22 mouse cellular contexts compared by ENCODE assay signal in genomic region chr17:45878394-45878793, GRCm38 (mm10).
A peak's percentile ranks its signal among the peaks of the same experiment; 100 is the strongest.
DNase-seq lines count a peak whose midpoint lies in the region; ATAC-seq and TF ChIP-seq lines count a peak whose summit lies in the region.
"Had no signal": no experiment of that assay in that cellular context is flagged by ENCODE, and none has a peak within 500 bp of the region (broad histone marks: within the 10 kb centered on the region; RNA-seq: fewer than 3 reads in every experiment).

No protein-coding gene starts in this region.

- no peaks in the 10 kb centered on the region for H3K79me2 ChIP-seq in heart, adult 2 months (replicated peaks; ENCODE audit: control insufficient read depth, insufficient read depth, low read length)
- H3K79me2 ChIP-seq in liver, adult 2 months (ENCODE audit: control insufficient read depth, insufficient read depth, low read length) = no peaks in the 10 kb centered on the region
- no peaks in the 10 kb centered on the region for H3K79me2 ChIP-seq in MEL (ENCODE audit: control insufficient read depth, insufficient read depth, low read length, poor library complexity)

- ATAC-seq in liver, embryonic 12.5 days = no peak
- no peak for ATAC-seq in activated CD4-positive, CD25-positive, alpha-beta regulatory T cell, adult 4 months
- ATAC-seq: forebrain, embryonic 14.5 days had no signal

- H3K4me3 ChIP-seq in heart, adult 2 months = no peak overlapping the region
- no peak overlapping the region for H3K4me3 ChIP-seq in liver, adult 2 months (ENCODE audit: insufficient read depth, low read depth, low read length)
- H3K4me3 ChIP-seq in liver, embryonic 12.5 days = no peak overlapping the region
- no peak overlapping the region for H3K4me3 ChIP-seq in MEL (ENCODE audit: control insufficient read depth in 1 of 2, insufficient read depth in 1 of 2, low read depth in 2 of 2, low read length in 2 of 2)
- H3K4me3 ChIP-seq: erythroblast, embryonic 14.5 days; hindbrain, embryonic 10.5 days; liver, embryonic 15.5 days; midbrain, embryonic 12.5 days had no signal

- no peak for TF ChIP-seq POLR2A in heart, adult 2 months (IDR thresholded peaks at IDR 0.05; ENCODE audit: insufficient read depth, low read depth, low read length)
- TF ChIP-seq POLR2A in liver, adult 2 months (IDR thresholded peaks at IDR 0.05; ENCODE audit: extremely low read depth, insufficient read depth, low read length) = no peak
- TF ChIP-seq POLR2A in MEL (IDR thresholded peaks at IDR 0.05; ENCODE audit: control insufficient read depth in 1 of 2, insufficient read depth in 1 of 2, low read depth in 1 of 2, low read length in 2 of 2, poor library complexity in 1 of 2) = no peak

- no peak overlapping the region for H3K27ac ChIP-seq in heart, adult 2 months
- H3K27ac ChIP-seq in liver, adult 2 months (replicated peaks; ENCODE audit: insufficient read depth, low read depth, low read length) = no peak overlapping the region
- no peak overlapping the region for H3K27ac ChIP-seq in liver, embryonic 12.5 days
- no peak overlapping the region for H3K27ac ChIP-seq in MEL (ENCODE audit: control insufficient read depth, low read depth, low read length)
- H3K27ac ChIP-seq: hindbrain, embryonic 10.5 days; liver, embryonic 15.5 days; midbrain, embryonic 12.5 days had no signal

- peaks cover 4% of the 10 kb centered on the region; the same call in 1 of the 2 replicates for H3K9me3 ChIP-seq in liver, embryonic 12.5 days (replicated peaks)
- no peaks in the 10 kb centered on the region for H3K9me3 ChIP-seq in MEL (replicated peaks; ENCODE audit: insufficient read depth, low read length)
- H3K9me3 ChIP-seq: midbrain, embryonic 12.5 days had no signal

- no peaks in the 10 kb centered on the region for H3K27me3 ChIP-seq in heart, adult 2 months (ENCODE audit: control insufficient read depth, insufficient read depth, low read length)
- no peaks in the 10 kb centered on the region for H3K27me3 ChIP-seq in liver, adult 2 months (ENCODE audit: control insufficient read depth, insufficient read depth, low read length)
- peaks cover 40% of the 10 kb centered on the region for H3K27me3 ChIP-seq in liver, embryonic 12.5 days (replicated peaks)
- no peaks in the 10 kb centered on the region; a peak in 1 of 4 replicates for H3K27me3 ChIP-seq in MEL (ENCODE audit: control insufficient read depth in 1 of 2, insufficient read depth in 2 of 2, low read length in 2 of 2)

- DNase-seq in heart, adult 2 months = no peak
- no peak for DNase-seq in heart, adult 11 months
- DNase-seq in liver, adult 2 months (ENCODE audit: extremely low read depth, low read depth, low spot score) = no peak
- DNase-seq in 416B (ENCODE audit: low read depth) = peak; percentile 14
- DNase-seq in MEL (ENCODE audit: low read depth, low spot score) = peak; percentile 41
- no peak for DNase-seq in urinary bladder, postnatal 25 days (ENCODE audit: low spot score)
- DNase-seq: adrenal gland, postnatal 10 days; cerebellum, adult 18-20 months; kidney, postnatal 25 days; left cerebral cortex, postnatal 4 days; lung, postnatal 36 days; retina, postnatal 1 day; right cerebral cortex, postnatal 4 days; thymus, adult 2 months had no signal

- TF ChIP-seq EP300 in heart, adult 2 months (IDR thresholded peaks at IDR 0.05; ENCODE audit: insufficient read depth, low read depth, low read length) = no peak
- no peak for TF ChIP-seq EP300 in MEL (IDR thresholded peaks at IDR 0.05; ENCODE audit: low read depth in 1 of 2, low read length in 2 of 2)

- H3K4me2 ChIP-seq in liver, embryonic 12.5 days = no peak overlapping the region
- H3K4me2 ChIP-seq: liver, embryonic 15.5 days; midbrain, embryonic 12.5 days had no signal

- no peak overlapping the region for H3K9ac ChIP-seq in heart, adult 2 months (ENCODE audit: low read depth, low read length)
- H3K9ac ChIP-seq in liver, adult 2 months (ENCODE audit: low read depth, low read length) = no peak overlapping the region
- no peak overlapping the region for H3K9ac ChIP-seq in liver, embryonic 12.5 days
- no peak overlapping the region for H3K9ac ChIP-seq in MEL (ENCODE audit: control insufficient read depth, low read depth, low read length, poor library complexity, severe bottlenecking)
- H3K9ac ChIP-seq: liver, embryonic 15.5 days; midbrain, embryonic 12.5 days had no signal

- intact Hi-C loops in heart, adult 2 months (cut with DNase I) = no loop called here

- 91% methylated on average over 6 of the region's 6 CpGs for WGBS in heart, adult 2 months
- WGBS in liver, adult 2 months = 91% methylated on average over 6 of the region's 6 CpGs
- 64% methylated on average over 6 of the region's 6 CpGs for WGBS in liver, embryonic 12.5 days (ENCODE audit: insufficient replicate concordance)

- peak; percentile 47 for TF ChIP-seq RAD21 in MEL (IDR thresholded peaks at IDR 0.05; ENCODE audit: low read depth, low read length)

- peaks cover 8% of the 10 kb centered on the region for H3K4me1 ChIP-seq in heart, adult 2 months (ENCODE audit: control insufficient read depth, insufficient read depth, low read length)
- peaks cover 4% of the 10 kb centered on the region for H3K4me1 ChIP-seq in liver, adult 2 months (ENCODE audit: control insufficient read depth, insufficient read depth, low read length)
- peaks cover 5% of the 10 kb centered on the region for H3K4me1 ChIP-seq in liver, embryonic 12.5 days
- peaks cover 7 to 10% of the 10 kb centered on the region in 2 experiments; a peak in 3 of 4 replicates for H3K4me1 ChIP-seq in MEL (ENCODE audit: control insufficient read depth in 1 of 2, insufficient read depth in 2 of 2, low read length in 2 of 2)

- peak; percentile 38 for TF ChIP-seq CTCF in heart, adult 2 months (IDR thresholded peaks at IDR 0.05)
- TF ChIP-seq CTCF in liver, adult 2 months (IDR thresholded peaks at IDR 0.05; ENCODE audit: low read depth, low read length) = peak; percentile 37
- peak; percentile 49 to 59 (median 50) for TF ChIP-seq CTCF in MEL (IDR thresholded peaks at IDR 0.05 in 2 of 3, conservative IDR thresholded peaks at IDR 0.05 in 1 of 3; ENCODE audit: control insufficient read depth in 1 of 3, insufficient read depth in 1 of 3, low read depth in 2 of 3, low read length in 3 of 3, poor library complexity in 1 of 3, severe bottlenecking in 1 of 3)

- H3K36me3 ChIP-seq in heart, adult 2 months (ENCODE audit: control insufficient read depth, insufficient read depth, low read length) = no peaks in the 10 kb centered on the region
- H3K36me3 ChIP-seq in liver, adult 2 months (ENCODE audit: control insufficient read depth, insufficient read depth, low read length) = no peaks in the 10 kb centered on the region
- H3K36me3 ChIP-seq in liver, embryonic 12.5 days = no peaks in the 10 kb centered on the region
- peaks cover 0 to 2% of the 10 kb centered on the region in 2 experiments; a peak in 2 of 4 replicates for H3K36me3 ChIP-seq in MEL (ENCODE audit: control insufficient read depth in 1 of 2, insufficient read depth in 2 of 2, low read length in 2 of 2)
- H3K36me3 ChIP-seq: G1E; hindbrain, embryonic 10.5 days; liver, embryonic 15.5 days; midbrain, embryonic 12.5 days had no signal

TF ChIP-seq in MEL, 35 proteins besides CTCF, POLR2A, EP300 and RAD21:
- no peak for TF ChIP-seq ETS1 (IDR thresholded peaks at IDR 0.05; ENCODE audit: low read depth, low read length)
- 0 out of 2 replicates have a peak, but pooled peaks have one; percentile 3 for TF ChIP-seq USF1 (IDR thresholded peaks at IDR 0.05; ENCODE audit: low read depth, low read length)
- peak; percentile 10; the same call in 1 of the 2 replicates for TF ChIP-seq ZC3H11A (IDR thresholded peaks at IDR 0.05; ENCODE audit: low read depth, low read length)
- TF ChIP-seq TAL1 (IDR thresholded peaks at IDR 0.05; ENCODE audit: low read length) = no peak
- TF ChIP-seq MAFK (IDR thresholded peaks at IDR 0.05; ENCODE audit: borderline replicate concordance, low read depth, low read length) = no peak
- TF ChIP-seq SMC3 (IDR thresholded peaks at IDR 0.05; ENCODE audit: low read depth, low read length) = peak; percentile 43

Comparison
In these comparisons a context has a peak if more than half of its experiments do, and no peak if none do; other contexts are left out.
1. DNase-seq: peak in 416B (single experiment) and MEL (single experiment); none in heart, adult 2 months (0 of 2), heart, adult 11 months (single experiment), liver, adult 2 months (single experiment) and urinary bladder, postnatal 25 days (single experiment).
2. Peak in every context shown above with its lines, with median percentiles within 50 percentile points of each other: CTCF ChIP-seq.